Mouse (Mus musculus): ENCODE measurements around the gene Defb9. TPM values are rescaled to one million over a fixed set of nuclear protein-coding genes. Genes with fewer than 3 reads are reported as not detected.
"Not testable (repeated sequence)": the region's sequence is repeated elsewhere in the genome, so short reads cannot be mapped to it uniquely, and the experiment has no call there.

The Defb9 gene
- 1.9 and 2.5 TPM in 2 replicates for polyA plus RNA-seq (2015; fragmentation: Nextera tagmentation; extraction: Ambion mirVana)

- not testable (repeated sequence) for H3K27me3 ChIP-seq; H3K9ac ChIP-seq; ATAC-seq (ENCODE audit: low FRiP score, low read depth); H3K4me1 ChIP-seq (replicated peaks); H3K4me3 ChIP-seq; H3K4me2 ChIP-seq; H3K9me3 ChIP-seq; H3K36me3 ChIP-seq; H3K27ac ChIP-seq (replicated peaks)
Measured at GRCm38 (mm10) chr8:21885321-21885720, at the start of gene Defb9. Defb9 (minus strand) TSS chr8:21885421.

GRCm38 (mm10) chr8:21932610-21933009 is 47.4 kb upstream of the Defb9 start, which contains the start of gene Defb15:
Defb15 (minus strand) TSS chr8:21932710.
- H3K36me3 ChIP-seq: no peaks in the 10 kb centered on the region
- no peak within 1 kb of the TSS for H3K4me2 ChIP-seq
- no peak for ATAC-seq (ENCODE audit: low FRiP score, low read depth)
- WGBS: 87% methylated on average over 6 of the region's 6 CpGs
- no peaks in the 10 kb centered on the region for H3K27me3 ChIP-seq
- no peaks in the 10 kb centered on the region for H3K9me3 ChIP-seq
- H3K9ac ChIP-seq: no peak within 1 kb of the TSS
- H3K27ac ChIP-seq (replicated peaks): no peak within 1 kb of the TSS
- no peaks in the 10 kb centered on the region for H3K4me1 ChIP-seq (replicated peaks)
- no peak within 1 kb of the TSS for H3K4me3 ChIP-seq

GRCm38 (mm10) chr8:21930754-21931153 is 45.5 kb upstream of the Defb9 start:
- H3K36me3 ChIP-seq; H3K9me3 ChIP-seq; H3K9ac ChIP-seq; ATAC-seq (ENCODE audit: low FRiP score, low read depth); H3K27ac ChIP-seq (replicated peaks); H3K4me3 ChIP-seq; H3K4me2 ChIP-seq; H3K27me3 ChIP-seq; H3K4me1 ChIP-seq (replicated peaks): not testable (repeated sequence)
- WGBS: 71% methylated on average over 3 of the region's 3 CpGs

DNA sequence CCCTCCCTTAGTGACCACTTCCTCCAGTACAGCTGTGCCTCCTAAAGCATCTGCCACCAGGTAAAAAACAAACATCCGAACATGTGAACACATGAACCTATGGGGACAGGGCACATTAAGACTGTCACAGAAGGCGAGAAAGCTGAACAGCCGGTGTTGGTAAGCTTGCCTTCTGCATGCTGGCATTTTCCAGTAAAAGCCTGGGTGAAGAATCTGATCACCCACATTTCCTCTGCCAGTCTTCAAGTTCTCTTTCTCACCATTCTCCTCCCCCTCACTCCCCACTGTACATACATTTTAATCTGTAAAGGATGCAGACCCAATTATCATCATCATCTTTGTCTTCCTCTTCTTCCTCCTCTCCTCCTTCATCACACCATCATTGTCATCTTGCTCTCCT is 30.4 kb upstream of the Defb9 start:
- Histone ChIP-seq H3K4me2 (no peak overlapping the region), H3K4me3 (no peak overlapping the region), H3K36me3 (no peaks in the 10 kb centered on the region), H3K27ac (replicated peaks) (no peak overlapping the region), H3K27me3 (no peaks in the 10 kb centered on the region), H3K4me1 (replicated peaks) (no peaks in the 10 kb centered on the region), H3K9ac (no peak overlapping the region), H3K9me3 (no peaks in the 10 kb centered on the region)
- 91% methylated on average over 3 of the region's 3 CpGs for WGBS
- no peak for ATAC-seq (ENCODE audit: low FRiP score, low read depth)

- no peaks in the 10 kb centered on the region for H3K27me3 ChIP-seq
- no peaks in the 10 kb centered on the region for H3K9me3 ChIP-seq
- no peak overlapping the region for H3K4me3 ChIP-seq
- no peaks in the 10 kb centered on the region for H3K36me3 ChIP-seq
- ATAC-seq (ENCODE audit: low FRiP score, low read depth): no peak
- H3K9ac ChIP-seq: no peak overlapping the region
- no peak overlapping the region for H3K4me2 ChIP-seq
- no peaks in the 10 kb centered on the region for H3K4me1 ChIP-seq (replicated peaks)
- H3K27ac ChIP-seq (replicated peaks): no peak overlapping the region
- 19% methylated on average over 2 of the region's 2 CpGs for WGBS
Measured at GRCm38 (mm10) chr8:21912554-21912953, 27.3 kb upstream of the Defb9 start.

- 13% methylated on average over 1 of the region's 1 CpGs for WGBS
- no peaks in the 10 kb centered on the region for H3K9me3 ChIP-seq
- H3K27ac ChIP-seq (replicated peaks): no peak overlapping the region
- no peak overlapping the region for H3K9ac ChIP-seq
- no peak for ATAC-seq (ENCODE audit: low FRiP score, low read depth)
- no peaks in the 10 kb centered on the region for H3K36me3 ChIP-seq
- H3K4me2 ChIP-seq: no peak overlapping the region
- H3K27me3 ChIP-seq: no peaks in the 10 kb centered on the region
- no peaks in the 10 kb centered on the region for H3K4me1 ChIP-seq (replicated peaks)
- H3K4me3 ChIP-seq: no peak overlapping the region
Measured at GRCm38 (mm10) chr8:21911931-21912330, 26.7 kb upstream of the Defb9 start.

- not testable (repeated sequence) for H3K4me2 ChIP-seq; H3K4me1 ChIP-seq (replicated peaks); H3K27ac ChIP-seq (replicated peaks); H3K27me3 ChIP-seq; H3K4me3 ChIP-seq; H3K9ac ChIP-seq; H3K36me3 ChIP-seq; H3K9me3 ChIP-seq
- peak; percentile 79; the same call in 1 of the 2 replicates for ATAC-seq (ENCODE audit: low FRiP score, low read depth)
Measured at GRCm38 (mm10) chr8:21906290-21906689, 21.1 kb upstream of the Defb9 start, which contains the start of gene Defb11. Defb11 (minus strand) TSS chr8:21906412.

DNA sequence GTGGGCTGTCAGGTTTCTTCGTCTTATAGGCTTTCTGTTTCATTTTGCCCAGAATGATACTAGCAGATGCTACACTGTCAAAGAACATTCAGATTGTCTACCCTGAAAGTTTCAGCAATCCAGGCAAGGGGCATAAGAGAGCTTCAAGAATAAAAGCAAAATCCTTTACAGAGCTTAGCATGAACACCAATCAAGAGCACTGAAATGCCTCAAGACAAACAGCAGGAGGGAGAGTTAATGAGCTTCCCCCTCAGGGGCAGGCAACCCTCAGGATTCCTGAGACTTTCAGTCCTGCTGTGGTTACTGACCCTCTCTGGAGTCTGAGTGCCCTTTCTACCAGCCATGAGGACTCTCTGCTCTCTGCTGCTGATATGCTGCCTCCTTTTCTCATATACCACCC is 26.6 kb downstream of the Defb9 start, which contains the start of gene Defb10:
TSS of gene Defb10 (plus strand) at position 316 of the 400 bp plus-strand sequence.
- 53% methylated on average over 1 of the region's 1 CpGs for WGBS
- H3K27me3 ChIP-seq; H3K4me3 ChIP-seq; H3K4me1 ChIP-seq (replicated peaks); H3K9me3 ChIP-seq; H3K4me2 ChIP-seq; ATAC-seq (ENCODE audit: low FRiP score, low read depth); H3K36me3 ChIP-seq; H3K27ac ChIP-seq (replicated peaks); H3K9ac ChIP-seq: not testable (repeated sequence)

Other genes with a start within 250 kb of the Defb9 start
- not detected in 2 replicates for gene Defa17, start 229.6 kb downstream of the Defb9 start, polyA plus RNA-seq (2015; fragmentation: Nextera tagmentation; extraction: Ambion mirVana)
- not detected in 2 replicates for gene Defa34, start 219.6 kb downstream of the Defb9 start, polyA plus RNA-seq (2015; fragmentation: Nextera tagmentation; extraction: Ambion mirVana)
- not detected in 2 replicates for gene AY761184, start 181.8 kb downstream of the Defb9 start, polyA plus RNA-seq (2015; fragmentation: Nextera tagmentation; extraction: Ambion mirVana)
- not detected in 2 replicates for gene Defa24, start 150.9 kb downstream of the Defb9 start, polyA plus RNA-seq (2015; fragmentation: Nextera tagmentation; extraction: Ambion mirVana)
- gene Defb50, start 61.9 kb downstream of the Defb9 start, polyA plus RNA-seq (2015; fragmentation: Nextera tagmentation; extraction: Ambion mirVana): not detected in 2 replicates
- gene Defb2, start 45.5 kb downstream of the Defb9 start, polyA plus RNA-seq (2015; fragmentation: Nextera tagmentation; extraction: Ambion mirVana): not detected in 2 replicates
- 1.4 and 1.5 TPM in 2 replicates for gene Defb10, start 26.5 kb downstream of the Defb9 start, polyA plus RNA-seq (2015; fragmentation: Nextera tagmentation; extraction: Ambion mirVana)
- 30.6 and 34.9 TPM in 2 replicates for gene Defb11, start 21.0 kb upstream of the Defb9 start, polyA plus RNA-seq (2015; fragmentation: Nextera tagmentation; extraction: Ambion mirVana)
- not detected in 2 replicates for gene Defb15, start 47.3 kb upstream of the Defb9 start, polyA plus RNA-seq (2015; fragmentation: Nextera tagmentation; extraction: Ambion mirVana)
- gene Defb35, start 52.9 kb upstream of the Defb9 start, polyA plus RNA-seq (2015; fragmentation: Nextera tagmentation; extraction: Ambion mirVana): not detected in 2 replicates
- gene Defb13, start 61.3 kb upstream of the Defb9 start, polyA plus RNA-seq (2015; fragmentation: Nextera tagmentation; extraction: Ambion mirVana): not detected in 2 replicates
- not detected in 2 replicates for gene Fam90a1a, start 73.3 kb upstream of the Defb9 start, polyA plus RNA-seq (2015; fragmentation: Nextera tagmentation; extraction: Ambion mirVana)
- gene Ccdc70, start 84.4 kb upstream of the Defb9 start, polyA plus RNA-seq (2015; fragmentation: Nextera tagmentation; extraction: Ambion mirVana): not detected in 2 replicates
- gene Atp7b, start 174.9 kb upstream of the Defb9 start, polyA plus RNA-seq (2015; fragmentation: Nextera tagmentation; extraction: Ambion mirVana): 1.8 and 2.0 TPM in 2 replicates
- 37.9 and 40.9 TPM in 2 replicates for gene Alg11, start 175.3 kb upstream of the Defb9 start, polyA plus RNA-seq (2015; fragmentation: Nextera tagmentation; extraction: Ambion mirVana)
- 1.2 and 1.6 TPM in 2 replicates for gene Nek5, start 239.6 kb upstream of the Defb9 start, polyA plus RNA-seq (2015; fragmentation: Nextera tagmentation; extraction: Ambion mirVana)